Mouse (Mus musculus) erythroblast, adult 5-6 weeks (primary cell): ENCODE data around the gene Gstm4. TPM values are rescaled to one million over a fixed set of nuclear protein-coding genes. Genes with fewer than 3 reads are reported as not detected.
"Not testable (repeated sequence)": the region's sequence is repeated elsewhere in the genome, so short reads cannot be mapped to it uniquely, and the experiment has no call there.

Experiments used
- ATAC-seq: replicated peaks from 2 replicates; pipeline ENCODE4 v1.8.0; 2016; ENCODE audit warnings: moderate number of reproducible peaks, mild to moderate bottlenecking, moderate TSS enrichment, inconsistent platforms; ENCODE audit not compliant: poor library complexity, low FRiP score, severe bottlenecking
- total RNA-seq, 2 experiments: library from RNA; stranded (forward) in 1 of 2; stranded (reverse) in 1 of 2; fragments of 150-400 nt in 1 of 2; fragments of 200-764, 138-1000 nt in 1 of 2; gene quantifications; 2 replicates each; pipeline versions ENCODE4 v1.2.3 to v1.2.4; 2015 to 2017; ENCODE audit warnings: low replicate concordance in 2 of 2

The Gstm4 gene
- total RNA-seq, 2 experiments from 2014 or later, result 0.51 to 4.2 TPM

DNA sequence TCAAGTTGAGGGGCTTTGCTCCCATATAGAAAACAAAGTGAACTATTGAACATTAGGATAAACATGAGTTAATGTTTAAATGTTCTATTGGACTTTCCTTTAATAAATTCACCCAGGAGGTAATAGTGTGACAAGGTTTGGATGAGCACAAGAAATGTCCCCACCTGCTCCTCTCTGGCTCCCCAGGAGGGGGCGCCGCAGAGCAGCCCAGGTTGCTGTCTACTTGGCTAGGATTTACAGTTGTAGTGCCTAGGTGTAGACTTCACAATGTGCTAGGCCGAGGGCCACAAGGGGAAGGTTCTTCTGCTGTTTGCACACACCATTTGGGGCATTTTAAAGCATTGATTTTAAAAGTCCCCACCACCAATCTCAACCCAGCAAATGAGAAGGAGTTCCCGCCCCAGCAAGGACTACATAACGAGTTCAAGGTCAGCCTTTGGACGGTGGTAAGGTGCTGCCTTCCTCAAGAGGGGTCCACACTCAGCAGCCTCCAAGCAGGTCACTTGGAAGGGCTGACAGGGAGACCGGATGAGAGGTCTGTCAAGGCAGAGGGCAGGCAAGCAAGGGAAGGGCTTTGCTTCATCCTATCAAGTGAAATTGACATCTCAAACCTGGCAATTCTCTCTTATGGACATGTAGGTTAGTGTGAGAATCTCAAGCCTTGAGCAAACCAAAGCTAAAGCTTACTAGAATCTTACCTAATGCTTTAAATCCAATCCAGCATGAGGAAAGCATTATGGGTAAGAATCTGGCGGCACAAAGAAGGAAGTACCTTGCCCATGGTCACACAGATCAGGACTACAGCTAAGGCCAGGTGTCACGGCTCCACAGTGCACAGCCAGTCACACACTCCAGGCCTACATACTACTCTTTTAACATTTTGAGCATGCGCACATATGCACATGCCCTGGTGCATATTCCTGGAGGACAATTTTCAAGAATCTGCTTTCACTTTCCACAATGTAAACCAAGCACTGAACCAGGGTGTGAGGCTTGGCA lies 25.9 kb upstream of the Gstm4 start:
- peak; percentile 76; the same call in 1 of the 2 replicates for ATAC-seq

DNA sequence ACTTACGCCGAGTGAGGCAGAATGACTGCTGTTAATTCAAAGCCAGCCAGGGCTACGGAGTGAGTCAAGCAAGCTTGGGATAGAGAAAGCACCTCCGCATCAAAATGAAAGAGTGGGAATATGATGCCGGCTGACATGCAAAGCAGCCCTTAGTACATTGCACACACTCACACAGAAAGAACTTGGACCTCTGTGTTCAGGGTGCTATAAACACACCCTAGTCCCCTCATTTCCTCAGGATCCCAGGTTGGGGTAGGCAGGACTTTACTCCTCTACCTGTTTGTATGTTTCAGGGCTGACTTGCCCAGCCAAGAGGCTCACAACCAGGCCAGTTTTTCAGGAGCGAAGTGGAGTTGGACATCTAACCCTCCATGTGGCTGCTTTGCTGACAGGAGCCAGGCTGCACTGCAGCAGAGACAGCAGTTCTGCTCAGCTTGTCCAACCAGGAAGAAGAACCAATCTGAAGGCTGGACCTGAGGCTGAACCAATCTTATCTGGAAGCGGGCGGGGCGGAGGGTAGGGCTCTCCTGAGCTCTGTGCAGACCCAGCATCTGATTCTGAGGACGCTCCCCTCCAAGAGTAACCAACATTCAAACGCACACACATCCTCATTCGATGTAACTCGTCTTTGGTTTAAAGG lies 24.7 kb upstream of the Gstm4 start:
- no peak for ATAC-seq

DNA sequence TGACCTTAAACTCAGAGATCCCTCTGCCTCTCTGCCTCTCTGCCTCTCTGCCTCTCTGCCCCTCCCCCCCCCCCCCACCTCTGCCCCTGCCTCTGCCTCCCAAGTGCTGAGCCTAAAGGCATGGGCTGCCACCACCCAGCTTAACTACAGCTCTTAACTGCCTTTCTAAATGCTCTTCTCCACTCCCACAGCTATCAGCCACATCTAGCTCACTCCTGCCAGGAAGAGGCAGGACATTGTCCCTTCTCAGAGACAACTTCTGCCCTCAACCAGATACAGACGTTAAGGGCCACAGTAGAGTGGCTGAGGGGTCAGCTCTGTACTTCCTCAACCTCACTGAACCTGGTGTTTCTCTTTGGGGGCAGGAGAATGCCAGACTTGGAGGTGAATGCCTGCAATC lies 24.1 kb upstream of the Gstm4 start:
- ATAC-seq, result no peak

DNA sequence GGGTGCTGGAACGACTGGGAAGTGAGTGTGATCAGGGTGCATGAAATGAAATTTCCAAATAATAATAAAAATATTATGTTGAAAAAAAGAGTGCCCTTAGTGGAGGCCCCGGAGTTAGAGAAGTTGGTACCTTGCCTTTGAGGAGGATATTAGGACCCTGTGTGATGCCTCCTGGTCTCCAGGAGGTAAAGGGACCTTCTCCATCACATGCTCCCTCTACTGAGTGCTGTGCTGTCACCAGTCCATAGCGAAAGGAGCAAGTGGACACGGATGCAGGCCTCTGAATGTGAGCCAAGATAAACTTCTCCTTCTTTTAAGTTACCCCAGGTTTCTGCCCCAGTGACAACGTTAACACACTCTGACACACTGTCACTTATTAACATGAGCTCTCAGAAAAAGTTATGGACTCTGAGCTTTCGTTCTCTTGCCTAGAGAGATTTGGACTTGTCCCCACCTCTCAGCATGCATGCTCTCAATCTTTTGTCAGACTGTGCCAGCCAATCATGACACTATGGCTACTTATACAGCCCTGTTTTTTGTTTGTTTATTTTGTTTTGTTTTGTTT lies 22.8 kb upstream of the Gstm4 start:
- ATAC-seq, result no peak

DNA sequence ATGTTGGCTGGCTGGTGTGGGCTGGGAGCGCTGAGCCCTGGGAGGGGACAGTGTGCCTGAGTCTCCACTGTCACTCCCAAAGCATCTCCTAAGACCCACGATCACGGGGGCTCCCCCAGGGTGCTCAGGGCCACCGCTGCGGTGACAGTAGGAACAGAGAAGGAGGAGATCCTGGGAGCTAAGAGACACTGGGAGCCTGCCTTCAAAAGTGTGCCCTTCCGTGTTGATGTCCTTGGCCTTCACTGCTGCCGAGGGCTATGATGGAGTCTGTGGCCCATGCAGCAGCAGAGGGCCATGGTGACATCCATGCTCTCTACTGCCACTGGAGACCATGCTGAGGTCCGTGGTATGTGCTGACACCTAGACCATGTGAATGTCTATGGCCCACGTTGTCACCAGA lies 20.9 kb upstream of the Gstm4 start:
- ATAC-seq, result no peak

DNA sequence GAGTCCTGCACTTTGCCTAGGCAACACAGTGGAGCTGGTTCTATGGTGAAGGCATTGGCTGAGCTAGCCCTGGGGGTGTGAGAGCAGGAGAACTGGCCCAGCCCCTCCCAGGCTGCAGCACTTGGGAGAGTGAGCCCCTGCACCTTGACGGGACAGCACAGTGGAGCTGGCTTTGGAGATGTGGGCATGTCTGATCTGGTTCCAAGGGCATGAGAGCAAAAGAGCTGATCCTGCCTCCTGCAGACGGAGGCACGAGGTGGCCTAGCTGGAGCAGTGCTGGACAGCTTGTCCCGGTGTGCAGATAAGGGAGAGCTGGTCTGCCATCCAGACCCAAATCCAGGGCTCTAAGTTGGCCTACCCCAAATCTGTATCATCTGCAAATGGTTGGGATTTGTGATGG lies 20.0 kb upstream of the Gstm4 start:
- ATAC-seq, result no peak

DNA sequence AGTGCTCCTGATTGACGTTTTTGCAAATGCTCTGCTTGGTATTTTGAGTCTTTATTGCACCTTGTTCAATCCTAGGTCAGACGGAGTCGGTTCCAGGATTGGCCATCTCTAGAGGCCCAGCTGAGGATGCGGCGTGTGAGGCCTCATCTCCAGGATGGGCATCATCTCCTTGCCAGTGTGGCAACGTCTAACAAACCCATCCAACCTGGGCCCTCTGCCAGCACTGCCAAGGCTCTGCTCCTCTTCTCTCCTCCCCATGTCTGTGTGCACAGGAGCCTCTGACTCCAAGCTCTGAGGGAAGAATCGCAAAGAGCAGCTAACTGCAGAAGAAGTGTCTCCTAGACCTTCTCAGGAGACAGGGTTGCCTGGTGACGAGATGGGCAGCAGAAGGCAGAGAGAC lies 18.0 kb upstream of the Gstm4 start:
- no peak for ATAC-seq

DNA sequence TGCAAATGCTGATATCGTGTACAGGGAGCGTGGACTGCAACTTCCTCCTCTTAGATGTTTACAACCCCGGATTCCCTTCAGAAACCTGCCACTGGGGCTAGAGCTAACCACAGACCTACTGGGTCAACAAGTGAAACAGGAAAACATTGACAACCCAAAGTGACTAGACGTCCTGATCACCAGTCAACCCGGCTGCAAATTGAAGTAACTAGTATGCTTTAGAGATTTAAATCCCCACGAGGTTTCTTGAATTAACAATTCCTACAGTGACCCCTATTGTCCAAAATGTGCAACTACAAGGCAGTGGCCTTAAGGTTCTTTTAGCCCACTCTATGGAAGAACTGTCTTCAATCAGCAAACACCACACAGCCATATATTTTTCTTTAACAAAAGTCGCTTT lies 16.7 kb upstream of the Gstm4 start:
- ATAC-seq, result 0 out of 2 replicates have a peak, but pooled peaks have one; percentile 46

DNA sequence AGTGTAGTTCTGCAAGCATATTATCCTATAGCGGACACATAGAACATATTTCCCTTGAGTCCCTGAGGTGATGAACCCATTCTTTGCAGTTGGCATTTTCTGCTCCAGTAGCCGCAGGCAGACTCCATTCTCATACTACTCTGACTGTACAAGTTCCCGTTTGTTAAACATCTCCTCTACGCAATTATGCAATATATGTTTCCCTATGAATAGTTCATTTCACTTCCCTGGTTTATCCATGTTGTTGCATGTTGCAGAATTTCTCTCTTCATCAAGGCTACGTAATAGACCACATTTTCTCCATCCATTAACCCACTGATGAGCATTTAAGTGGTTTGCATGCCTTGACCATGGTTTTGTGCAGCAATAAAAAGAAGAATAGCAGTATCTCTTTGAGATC lies 5.8 kb upstream of the Gstm4 start:
- no peak for ATAC-seq

DNA sequence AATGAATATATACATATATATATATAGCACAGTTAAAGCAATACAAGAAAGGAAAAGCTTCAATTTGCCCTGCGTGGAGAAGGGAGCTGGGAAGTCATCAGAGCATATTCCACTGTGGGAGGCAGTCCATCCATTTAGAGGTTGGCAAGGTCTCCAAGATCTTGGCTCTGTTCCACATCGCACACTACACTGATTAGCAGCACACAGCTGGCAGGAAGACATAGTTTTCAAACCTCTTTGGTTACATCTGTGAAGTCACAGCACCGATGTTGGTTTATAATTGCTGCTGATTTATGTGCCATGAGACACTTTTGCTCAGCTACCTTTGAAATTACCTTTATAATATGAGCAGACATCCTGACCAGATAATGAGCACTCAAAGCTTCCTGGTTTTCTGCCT lies 3.6 kb upstream of the Gstm4 start:
- no peak for ATAC-seq

DNA sequence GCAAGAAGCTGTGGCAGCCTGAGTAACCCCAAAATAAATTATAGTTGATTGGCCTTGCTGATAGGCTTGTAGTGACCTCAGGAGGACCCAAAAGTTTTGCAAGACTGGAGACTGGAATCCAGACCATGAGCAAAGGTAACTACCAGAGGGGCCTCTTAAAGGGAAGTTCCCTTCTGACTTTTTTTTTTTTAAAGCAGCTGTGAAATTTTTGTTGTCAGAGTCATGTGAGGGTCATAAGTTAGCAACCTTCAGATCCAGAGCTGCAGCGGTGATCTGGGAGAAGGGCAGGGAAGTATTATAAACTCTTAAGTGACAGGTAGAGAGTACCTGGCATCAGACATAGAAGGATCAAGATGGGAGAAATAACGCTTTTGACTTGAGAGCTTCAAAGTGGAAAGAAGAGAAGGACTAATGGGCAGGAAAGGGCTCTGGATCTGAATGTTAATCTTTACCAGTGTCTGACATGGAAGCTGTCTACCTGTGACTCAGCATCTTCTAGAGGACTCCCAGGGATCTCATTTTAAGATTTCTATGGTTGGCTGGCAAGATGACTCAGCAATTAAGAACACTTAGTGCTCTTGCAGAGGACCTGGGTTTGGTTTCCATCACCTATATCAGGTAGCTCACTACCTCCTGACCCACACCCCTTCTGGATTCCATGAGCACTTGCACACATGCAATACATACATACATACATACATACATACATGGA lies 2.4 kb upstream of the Gstm4 start:
- no peak for ATAC-seq

DNA sequence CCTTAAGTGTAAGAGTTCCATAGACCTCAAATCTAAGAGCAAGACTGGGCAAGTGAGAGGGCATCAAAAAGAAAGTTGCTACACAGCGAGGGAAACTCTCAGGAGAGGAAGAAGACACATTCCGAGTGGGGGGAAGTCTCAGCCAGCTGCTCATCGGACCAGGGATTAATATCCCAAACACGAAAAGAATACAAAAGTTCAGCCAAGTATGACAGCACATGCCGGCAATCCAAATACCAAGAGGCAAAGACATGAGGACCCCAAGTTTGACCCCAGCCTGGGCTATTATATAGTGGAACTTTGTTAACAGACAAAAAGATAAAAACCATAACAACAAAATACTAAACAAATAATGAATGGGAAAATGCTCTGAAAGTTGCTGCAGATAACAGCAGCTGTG lies 11.5 kb downstream of the Gstm4 start:
- no peak for ATAC-seq

DNA sequence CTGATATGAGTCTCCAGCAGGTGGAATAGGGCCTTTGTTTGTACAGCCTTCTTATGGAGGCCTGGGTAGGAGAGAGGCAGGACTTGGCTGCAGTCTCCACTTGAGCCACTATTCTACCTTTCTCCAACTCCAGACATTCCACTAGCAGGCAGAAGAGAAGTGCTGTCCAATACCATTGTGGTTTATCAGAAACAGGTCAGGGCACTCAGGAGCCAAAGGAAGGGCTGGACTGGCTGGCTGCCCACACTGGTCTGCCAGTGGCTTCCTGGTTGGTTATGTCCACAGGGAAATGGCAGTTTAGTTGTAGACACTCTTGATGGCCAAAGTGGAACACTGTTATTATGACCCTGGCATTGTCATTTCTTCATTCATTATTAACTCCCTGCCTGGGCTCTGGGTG lies 12.6 kb downstream of the Gstm4 start:
- no peak for ATAC-seq

DNA sequence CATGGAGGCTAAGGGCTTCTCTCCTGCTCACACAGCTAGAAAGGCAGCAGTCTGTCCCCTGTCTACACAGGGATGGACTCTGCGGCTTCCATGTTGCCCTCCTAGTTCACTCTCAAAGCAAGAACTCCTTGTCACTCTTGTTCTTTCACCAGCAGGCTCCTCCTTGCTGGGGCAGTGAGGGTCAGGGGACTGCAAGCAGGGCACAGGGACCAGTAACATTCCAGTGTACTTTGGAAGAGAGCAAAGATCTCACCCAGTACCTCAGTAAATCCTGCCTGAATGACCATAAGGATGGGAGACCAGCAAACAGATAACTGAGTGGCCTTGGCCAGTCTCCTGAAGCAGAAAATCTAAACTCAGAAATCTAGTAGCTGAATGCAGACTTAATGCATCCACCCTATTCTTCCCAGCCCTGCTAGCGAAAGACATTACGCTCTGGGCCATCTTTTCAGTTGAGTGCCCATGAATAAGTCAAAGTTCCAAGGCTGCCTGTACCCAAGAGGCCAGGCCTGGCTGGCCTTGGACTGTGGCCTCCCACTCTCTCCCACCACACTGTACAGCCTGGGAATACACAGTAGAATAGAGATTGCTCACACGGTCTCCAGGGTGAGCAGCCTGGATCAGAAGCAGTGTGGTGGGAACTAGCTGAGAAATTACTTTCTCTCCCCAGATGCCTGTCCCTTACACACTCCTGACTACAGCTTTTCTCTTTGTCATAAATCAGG lies 15.9 kb downstream of the Gstm4 start:
- ATAC-seq, result no peak

DNA sequence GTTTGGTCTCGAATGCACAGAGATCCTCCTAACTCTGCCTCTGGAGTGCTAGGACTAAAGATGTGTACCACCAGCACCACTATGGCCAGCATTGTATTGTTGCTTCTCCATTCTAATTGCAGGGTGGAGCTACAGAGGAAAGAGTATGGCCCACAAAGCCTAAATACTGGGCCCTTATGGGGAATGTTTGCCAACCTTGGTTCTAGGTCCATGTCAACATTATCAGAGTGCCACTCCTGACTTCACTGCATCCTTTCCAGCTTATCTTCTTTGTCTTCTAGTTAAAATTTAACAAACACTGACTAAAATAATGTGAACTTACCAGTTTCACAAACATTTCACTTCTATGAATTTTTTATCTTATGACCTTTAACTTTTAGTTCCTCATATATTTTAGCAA lies 18.1 kb downstream of the Gstm4 start:
- no peak for ATAC-seq

DNA sequence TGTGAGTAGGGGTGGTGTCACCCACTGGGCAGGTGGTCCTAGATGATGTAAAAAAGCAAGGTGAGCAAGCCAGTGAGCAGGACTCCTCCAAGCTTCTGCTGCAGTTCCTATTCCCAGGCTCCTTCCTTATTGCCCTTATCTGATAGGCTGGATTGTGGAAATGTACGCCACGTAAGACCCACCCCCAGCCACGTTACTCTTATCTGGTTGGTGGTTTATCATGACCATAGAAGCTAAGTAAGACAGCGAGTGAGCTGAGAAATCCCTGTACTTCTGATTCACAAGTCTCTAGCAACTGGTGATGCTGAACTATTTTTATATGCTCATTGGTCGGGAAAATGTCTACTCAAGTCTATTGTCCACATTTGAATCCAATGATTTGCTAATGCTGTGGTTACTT lies 18.6 kb downstream of the Gstm4 start:
- no peak for ATAC-seq

DNA sequence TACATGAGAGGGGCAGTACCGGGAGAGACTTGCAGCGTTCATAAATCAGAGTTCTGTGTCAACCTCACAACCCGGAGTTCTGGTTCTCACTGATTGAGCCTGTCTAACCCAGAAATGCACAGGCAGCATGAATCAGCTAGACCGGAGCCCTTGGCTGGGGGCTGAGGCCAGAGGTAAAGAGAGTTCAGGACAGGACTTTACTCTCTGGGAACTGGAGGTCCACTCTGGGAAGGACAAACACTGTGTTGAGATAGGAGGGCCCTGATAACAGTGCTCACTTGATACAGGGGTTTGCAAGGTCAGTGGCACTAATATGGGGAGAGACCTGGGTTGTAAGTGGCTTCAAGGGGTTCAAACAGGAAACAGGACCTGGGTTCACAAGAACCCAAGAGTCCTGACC lies 19.4 kb downstream of the Gstm4 start:
- ATAC-seq, result no peak

DNA sequence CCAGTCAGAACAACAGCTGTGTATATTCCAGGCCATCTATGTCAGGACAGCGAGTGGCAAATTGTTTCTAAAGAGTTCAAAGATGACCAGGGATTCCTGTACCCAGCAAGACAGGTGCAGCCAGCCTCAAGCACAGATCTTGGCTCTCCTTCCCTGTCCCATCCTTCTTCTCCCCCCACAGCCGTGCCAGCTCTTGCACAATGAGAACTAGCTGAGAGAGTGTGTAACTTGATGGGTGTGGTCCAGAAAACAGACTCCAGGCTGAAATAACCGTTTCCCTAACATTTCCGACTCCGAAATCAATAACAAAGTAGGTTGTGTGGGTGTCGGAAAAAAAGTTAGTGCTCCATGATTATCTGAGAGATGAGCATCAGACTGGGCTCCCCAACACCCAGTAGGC lies 22.0 kb downstream of the Gstm4 start:
- ATAC-seq, result no peak

DNA sequence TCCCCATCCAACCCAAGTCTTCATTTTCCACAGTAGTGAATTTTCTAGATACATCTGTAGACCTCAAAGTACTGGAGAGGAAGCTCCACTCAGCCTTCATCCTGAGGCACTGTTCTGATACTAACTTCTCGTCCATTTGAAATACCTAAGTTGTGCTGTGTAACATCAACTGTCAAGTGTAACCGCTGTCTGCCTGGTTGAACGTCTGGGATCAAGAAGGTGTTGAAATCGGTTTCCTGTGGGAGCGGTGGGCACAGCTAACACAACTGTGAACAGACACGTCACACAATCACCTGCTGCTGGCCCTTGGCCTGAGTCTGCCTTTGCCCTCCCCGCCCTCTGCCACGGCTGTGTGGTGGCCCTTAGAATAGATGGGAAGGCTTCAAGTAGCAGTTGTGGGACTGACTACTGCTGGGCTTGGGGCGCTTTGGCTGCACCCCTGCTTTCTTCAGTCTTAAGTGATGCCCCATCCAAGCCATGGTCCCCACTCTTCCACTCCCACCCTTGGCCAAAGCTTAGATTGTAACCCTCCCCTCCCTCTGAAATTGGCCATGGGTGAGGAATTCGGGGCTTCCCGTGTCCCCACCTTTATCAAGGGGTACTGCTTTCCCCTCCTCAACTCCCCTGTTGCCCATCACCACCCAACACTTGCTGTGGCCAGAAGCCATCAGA lies 24.2 kb downstream of the Gstm4 start:
- ATAC-seq, result not testable (repeated sequence)
